Mouse (Mus musculus) ovary, adult 18-20 months (tissue): ENCODE data around the gene Olfr711.
"Not testable (repeated sequence)": the region's sequence is repeated elsewhere in the genome, so short reads cannot be mapped to it uniquely, and the experiment has no call there.

Source experiments
- DNase-seq: peaks from one replicate; pipeline ENCODE4 v3.0.0; 2022; ENCODE audit warnings: low spot score, mixed read lengths

Gene Olfr711

GRCm38 (mm10) chr7:106975353-106975752 is at the start of gene Olfr711:
TSS of gene Olfr711 (minus strand) at chr7:106975453.
- no peak for DNase-seq

- DNase-seq: no peak
Measured at GRCm38 (mm10) chr7:107005972-107006371, 30.7 kb upstream of the Olfr711 start, which contains the start of gene Olfr2. TSS of gene Olfr2 (minus strand) at chr7:107006072.

GRCm38 (mm10) chr7:107004169-107004568 is 28.9 kb upstream of the Olfr711 start:
- DNase-seq: no peak

- no peak for DNase-seq
Measured at GRCm38 (mm10) chr7:107000798-107001197, 25.5 kb upstream of the Olfr711 start.

GRCm38 (mm10) chr7:106985236-106985635 is 10.0 kb upstream of the Olfr711 start:
- DNase-seq: no peak

- DNase-seq: not testable (repeated sequence)
Measured at GRCm38 (mm10) chr7:106967503-106967902, 7.8 kb downstream of the Olfr711 start.

GRCm38 (mm10) chr7:106963837-106964236 is 11.4 kb downstream of the Olfr711 start, which contains the start of gene Olfr6:
TSS of gene Olfr6 (minus strand) at chr7:106963937.
- DNase-seq: no peak

- no peak for DNase-seq
Measured at GRCm38 (mm10) chr7:106948212-106948611, 27.0 kb downstream of the Olfr711 start, which contains the start of gene Olfr710. TSS of gene Olfr710 (minus strand) at chr7:106948312.

GRCm38 (mm10) chr7:106932119-106932518 is 43.1 kb downstream of the Olfr711 start, which contains the start of gene Olfr709-ps1:
TSS of gene Olfr709-ps1 (minus strand) at chr7:106932219.
- no peak for DNase-seq

GRCm38 (mm10) chr7:106920961-106921360 is 54.3 kb downstream of the Olfr711 start:
- DNase-seq: not testable (repeated sequence)
